Mouse (Mus musculus) heart, postnatal 10 days (tissue): ENCODE measurements at regions not wholly inside any gene's neighbourhood (a gene's known extent, or its start where the extent isn't known, plus 50 kb on each side); places are given as distances from the start of the nearest gene placed in this dataset.
"Not testable (repeated sequence)": the region's sequence is repeated elsewhere in the genome, so short reads cannot be mapped to it uniquely, and the experiment has no call there.

Source experiments
- DNase-seq, 2 experiments: peaks; one replicate each; pipeline ENCODE4 v3.0.0; 2021
- intact Hi-C: fragments of 180-260 bp; cut with DNase I; formaldehyde crosslinking; loops from one replicate; pipeline ENCODE4 v1.15.1; 2025

DNA sequence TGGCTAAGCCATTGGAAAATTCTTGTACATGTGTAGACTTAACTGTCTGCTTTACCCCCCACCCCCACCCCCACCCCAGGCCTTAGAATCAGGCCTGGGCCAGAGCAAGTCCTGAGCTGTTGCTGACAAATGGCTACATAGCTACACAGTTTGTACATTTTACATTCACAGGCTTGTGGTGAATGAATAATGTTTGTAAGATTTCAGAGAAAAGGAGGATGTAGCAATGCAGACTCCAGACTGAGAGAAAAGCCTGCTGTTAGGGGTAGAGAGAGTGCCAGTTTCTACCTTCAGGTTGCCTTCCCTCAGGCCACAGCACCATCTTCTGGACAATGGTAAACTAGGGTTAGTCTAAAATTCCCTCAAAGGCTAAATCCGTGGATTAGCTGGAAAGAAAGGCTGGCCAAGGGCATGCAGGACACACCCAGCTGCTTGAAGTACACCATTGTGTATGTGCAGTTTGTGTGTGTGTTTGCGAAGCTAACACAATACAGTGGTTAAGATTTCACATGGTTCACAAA, 94.5 kb upstream of the Zfp706 start:
- peak in 1 of 2 experiments; percentile 23 for DNase-seq
- intact Hi-C loops: loop anchor here (5.0 kb wide), 2 partner anchors 345 to 385 kb away; no protein-coding TSS in a partner anchor

GRCm38 (mm10) chr15:37101419-37101818, 93.8 kb upstream of the Zfp706 start:
- intact Hi-C loops: loop anchor here (5.0 kb wide), 2 partner anchors 344 to 384 kb away; no protein-coding TSS in a partner anchor
- DNase-seq: no peak

DNA sequence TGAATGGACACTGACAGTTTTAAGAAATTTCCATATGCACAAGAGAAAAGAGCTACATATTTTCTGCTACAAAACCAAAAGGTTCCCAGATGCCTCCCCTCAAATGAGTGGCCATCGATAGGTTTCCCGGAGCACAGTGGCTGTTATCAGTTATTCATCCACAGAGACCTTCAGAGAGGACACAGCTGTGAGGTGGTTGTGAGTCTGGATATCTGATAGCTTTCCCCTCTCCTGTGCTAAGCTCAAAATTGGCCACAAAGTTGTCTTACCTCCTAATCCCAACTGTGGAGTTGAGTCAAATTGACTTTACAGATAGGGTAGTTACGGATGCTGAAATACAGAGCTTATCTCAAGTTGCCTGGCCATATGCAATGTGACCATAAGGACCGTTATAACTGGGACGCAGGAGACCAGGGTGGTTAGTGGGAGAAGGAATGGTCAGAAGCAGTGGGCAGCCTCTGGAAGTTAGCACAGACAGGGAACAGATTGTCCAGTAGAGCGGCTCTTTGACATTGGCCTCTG, 93.3 kb upstream of the Zfp706 start:
- no peak for DNase-seq
- intact Hi-C loops: loop anchor here (5.0 kb wide), 2 partner anchors 344 to 384 kb away; no protein-coding TSS in a partner anchor

- intact Hi-C loops: loop anchor here (5.0 kb wide), 2 partner anchors 343 to 383 kb away; no protein-coding TSS in a partner anchor
- peak; percentile 44 to 55 for DNase-seq
These were observed 92.6 kb upstream of the Zfp706 start for GRCm38 (mm10) chr15:37099927-37100766.

- intact Hi-C loops: no loop called here
- DNase-seq: no peak
These were observed 91.6 kb upstream of the Zfp706 start for GRCm38 (mm10) chr15:37099176-37099575.

DNA sequence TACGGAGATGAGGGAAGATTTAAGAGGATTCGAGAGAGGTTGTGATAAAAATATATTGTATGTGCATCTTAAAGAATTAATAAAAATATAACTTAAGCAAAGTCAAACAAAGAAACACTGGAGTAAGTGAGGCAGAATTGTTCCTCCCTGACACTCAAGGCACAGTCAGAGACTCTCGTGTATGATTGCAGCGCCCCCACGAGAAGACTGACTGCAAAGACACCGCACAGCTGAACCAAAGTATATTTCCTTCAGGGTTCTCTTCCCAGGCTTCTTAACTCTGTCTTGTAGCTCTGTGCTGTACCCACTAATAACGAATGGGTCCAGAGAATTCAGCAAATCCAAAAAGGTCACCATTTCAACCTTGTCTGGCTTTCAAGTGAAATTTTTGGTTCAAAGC, 89.9 kb upstream of the Zfp706 start:
- DNase-seq: no peak
- intact Hi-C loops: no loop called here

- intact Hi-C loops, DNase-seq: not testable (repeated sequence)
These were observed 83.6 kb upstream of the Zfp706 start for GRCm38 (mm10) chr15:37091171-37091570.

- intact Hi-C loops: no loop called here
- no peak for DNase-seq
These were observed 76.2 kb upstream of the Zfp706 start for GRCm38 (mm10) chr15:37083726-37084125.

DNA sequence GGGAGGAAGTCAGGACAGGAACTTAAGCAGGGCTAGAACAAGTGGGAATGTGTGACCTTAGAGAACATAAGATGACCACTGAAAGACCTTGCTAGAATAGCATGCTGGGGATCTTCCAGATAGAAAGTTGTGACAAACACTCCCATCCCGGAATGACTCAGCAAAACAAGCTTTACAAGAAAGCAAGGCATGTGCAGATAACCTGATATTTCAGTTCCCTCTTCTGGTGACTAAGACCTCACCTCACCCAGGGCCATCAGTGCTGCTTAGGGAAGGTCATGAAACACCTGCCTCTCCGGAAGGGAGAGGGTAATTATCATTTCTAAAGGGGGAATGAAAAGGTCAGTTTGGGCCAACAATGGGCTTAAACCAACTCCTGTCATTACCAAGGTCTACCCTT, 74.3 kb upstream of the Zfp706 start:
- DNase-seq: no peak
- intact Hi-C loops: loop anchor here (1.0 kb wide), 1 partner anchor 10 kb away; no protein-coding TSS in a partner anchor

- intact Hi-C loops: loop anchor here (1.0 kb wide), 1 partner anchor 9 kb away; no protein-coding TSS in a partner anchor
- DNase-seq: no peak
These were observed 73.4 kb upstream of the Zfp706 start for GRCm38 (mm10) chr15:37080931-37081330.

DNA sequence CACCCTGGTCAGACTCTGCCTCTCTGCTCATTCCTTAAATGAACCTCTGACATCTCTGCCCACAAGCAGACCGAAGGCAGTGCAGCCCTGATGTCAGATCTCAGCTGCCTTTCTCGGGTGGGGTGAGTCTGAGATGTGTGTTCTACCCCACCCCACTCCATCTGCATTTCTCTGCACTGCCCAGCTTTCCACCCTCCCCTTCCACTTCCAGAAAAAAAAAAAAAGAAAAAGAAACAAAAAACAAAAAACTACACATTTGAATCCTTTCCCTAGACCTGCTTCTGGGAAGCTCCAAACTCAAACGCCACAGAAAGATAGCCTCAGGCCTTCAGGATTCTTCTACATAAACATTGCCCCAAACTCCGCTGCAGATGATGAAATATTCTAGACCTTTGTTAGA, 72.8 kb upstream of the Zfp706 start:
- DNase-seq: no peak

GRCm38 (mm10) chr15:37074207-37074606, 66.6 kb upstream of the Zfp706 start:
- intact Hi-C loops, DNase-seq: not testable (repeated sequence)

More for the DNA sequence above, 72.8 kb upstream of the Zfp706 start:
- intact Hi-C loops: no loop called here

DNA sequence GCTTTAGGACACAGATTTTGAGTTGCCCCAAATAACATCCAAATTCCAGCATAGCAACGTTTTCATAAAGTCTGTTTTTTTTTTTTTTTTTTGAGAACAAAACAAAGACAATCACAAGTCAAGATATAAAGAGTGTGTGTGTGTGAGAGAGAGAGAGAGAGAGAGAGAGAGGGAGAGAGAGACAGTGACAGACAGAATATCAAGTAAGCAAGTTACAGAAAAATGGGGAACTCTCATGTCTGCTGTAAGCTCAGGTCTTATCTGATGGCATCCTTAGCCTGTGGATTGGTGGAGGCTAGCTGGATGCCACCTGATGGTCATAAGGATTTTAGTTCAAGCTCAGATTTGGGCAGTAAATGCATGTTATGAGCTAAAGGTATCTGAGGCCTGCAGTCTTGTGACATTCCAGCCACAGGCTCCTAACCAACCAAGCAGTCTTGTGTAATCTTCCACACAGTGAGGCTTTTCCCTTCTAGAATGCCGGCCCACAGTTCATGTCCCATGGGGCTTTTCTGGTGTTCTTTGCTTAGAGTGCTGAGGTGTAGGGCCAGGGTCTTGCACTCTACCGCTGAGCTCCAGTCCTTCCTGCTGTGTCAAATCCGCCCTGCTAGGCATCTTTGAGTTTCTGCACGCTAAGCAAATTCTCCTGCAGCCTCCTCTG, 64.8 kb upstream of the Zfp706 start:
- no peak for DNase-seq
- intact Hi-C loops: loop anchor here (1.0 kb wide), 1 partner anchor 9 kb away; no protein-coding TSS in a partner anchor

DNA sequence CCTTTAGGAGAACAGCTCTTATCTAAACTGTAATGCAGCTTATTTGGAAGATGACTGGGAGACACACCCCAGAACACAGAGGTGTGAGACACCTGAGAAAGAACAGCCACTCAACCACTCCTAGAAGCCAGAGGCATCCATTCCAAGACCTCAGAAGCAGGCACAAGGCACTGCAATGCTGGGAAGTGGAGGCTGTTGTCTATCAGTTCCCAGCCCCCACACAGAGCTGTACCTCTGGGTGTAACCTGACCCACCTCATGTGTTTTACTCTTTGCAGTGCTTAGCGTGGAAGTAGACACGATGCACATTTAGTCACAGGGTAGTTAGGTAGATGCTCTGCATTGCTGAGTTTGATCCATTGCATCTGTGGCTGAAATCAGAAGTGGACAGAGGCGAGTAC, 62.6 kb upstream of the Zfp706 start:
- DNase-seq: no peak
- intact Hi-C loops: no loop called here

DNA sequence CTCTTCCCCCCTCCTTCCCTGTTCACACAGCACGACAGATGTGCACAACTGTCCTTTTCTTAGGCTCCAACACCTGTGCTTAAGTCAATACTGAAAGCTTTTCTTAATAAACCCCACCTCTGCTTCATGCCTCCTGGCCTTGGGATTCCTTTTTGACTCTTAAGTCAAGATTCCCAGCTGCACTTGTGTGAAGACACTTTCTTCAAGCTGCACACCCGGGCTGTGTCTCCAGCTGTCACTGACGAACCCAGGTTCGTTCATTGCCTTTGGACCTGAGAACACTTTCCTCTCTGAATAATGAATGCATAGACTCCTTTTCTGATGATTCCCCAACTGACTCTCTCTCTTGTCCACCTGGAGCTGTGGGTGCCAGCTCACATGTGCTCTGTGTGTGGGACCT, 59.8 kb upstream of the Zfp706 start:
- no peak for DNase-seq
- intact Hi-C loops: no loop called here

DNA sequence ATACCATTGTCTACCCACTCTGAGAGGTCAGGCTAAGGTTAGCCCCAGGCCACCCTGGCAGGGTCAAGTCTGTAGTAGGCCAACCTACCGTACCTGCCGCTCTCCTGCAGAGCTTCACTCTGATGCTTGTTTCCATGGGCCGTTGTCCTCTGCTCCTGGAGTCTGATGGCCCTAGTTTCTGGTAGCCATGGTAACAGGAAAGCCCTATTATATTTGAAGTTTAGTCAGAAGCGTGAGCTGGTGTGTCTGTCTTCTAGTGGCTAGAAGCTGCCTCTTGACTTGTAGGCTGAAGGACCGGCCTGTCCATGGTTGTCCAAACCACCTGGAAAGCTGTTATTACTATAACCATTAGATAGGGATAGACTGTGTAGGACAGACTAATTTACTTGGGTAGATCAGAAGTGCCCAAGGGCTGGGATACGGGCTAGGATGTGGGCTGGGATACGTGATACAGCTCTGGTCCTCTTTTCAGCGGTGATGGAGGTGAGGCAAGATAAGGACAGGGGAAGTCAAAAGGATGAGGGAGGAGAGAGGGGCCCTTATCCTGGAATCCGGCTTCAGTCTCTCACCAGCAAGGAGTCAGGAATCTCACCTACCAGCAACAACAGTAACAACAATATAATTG, 58.5 kb upstream of the Zfp706 start:
- intact Hi-C loops: no loop called here
- DNase-seq: no peak

DNA sequence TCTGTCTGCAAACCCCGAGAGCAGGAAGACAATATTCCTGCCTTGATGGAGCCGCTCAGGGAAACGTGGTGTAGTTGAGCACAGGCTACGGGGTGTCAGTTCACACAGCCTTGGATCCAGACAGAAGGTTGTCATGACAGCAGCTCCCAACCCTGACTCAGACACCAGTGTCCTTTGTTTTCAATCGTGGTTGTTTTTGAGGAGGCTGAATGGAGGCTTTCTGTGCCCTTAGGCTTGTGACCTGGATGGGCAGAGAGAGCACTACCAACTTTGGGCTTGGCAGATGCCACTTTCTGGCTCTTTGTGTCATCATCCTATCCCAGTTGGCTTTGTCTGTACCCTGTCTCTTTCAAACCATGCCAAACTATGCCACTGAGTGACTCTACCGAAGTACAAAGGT, 57.8 kb upstream of the Zfp706 start:
- DNase-seq: no peak
- intact Hi-C loops: no loop called here

DNA sequence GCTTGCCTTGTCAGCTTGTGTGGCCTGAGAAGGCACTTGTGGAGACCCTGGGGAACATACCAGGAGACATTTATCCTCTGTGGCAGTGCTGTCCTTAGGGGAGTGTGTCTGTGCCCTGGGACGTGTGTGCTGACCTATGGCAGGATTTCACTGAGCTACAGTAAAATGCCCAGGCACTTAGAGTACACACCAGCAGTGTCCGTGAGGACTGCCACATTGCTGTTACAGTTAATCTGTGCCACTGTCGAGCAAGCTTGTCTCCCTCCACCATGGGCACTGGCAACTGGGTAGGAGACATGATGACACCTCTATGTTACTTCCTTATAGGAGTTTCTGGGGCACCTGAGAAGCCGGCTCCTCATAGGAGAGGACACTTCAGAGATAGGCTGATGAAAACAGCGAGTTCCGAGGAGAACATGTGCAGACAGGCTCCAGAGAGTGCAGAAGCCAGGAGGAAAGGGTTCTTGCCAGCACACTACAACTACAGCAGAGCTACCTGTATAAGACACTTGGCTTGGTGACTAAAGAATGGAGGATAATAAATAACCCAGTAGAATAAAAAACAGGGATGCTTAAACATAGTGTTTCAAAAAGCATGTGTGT, 56.3 kb upstream of the Zfp706 start:
- intact Hi-C loops: no loop called here

DNA sequence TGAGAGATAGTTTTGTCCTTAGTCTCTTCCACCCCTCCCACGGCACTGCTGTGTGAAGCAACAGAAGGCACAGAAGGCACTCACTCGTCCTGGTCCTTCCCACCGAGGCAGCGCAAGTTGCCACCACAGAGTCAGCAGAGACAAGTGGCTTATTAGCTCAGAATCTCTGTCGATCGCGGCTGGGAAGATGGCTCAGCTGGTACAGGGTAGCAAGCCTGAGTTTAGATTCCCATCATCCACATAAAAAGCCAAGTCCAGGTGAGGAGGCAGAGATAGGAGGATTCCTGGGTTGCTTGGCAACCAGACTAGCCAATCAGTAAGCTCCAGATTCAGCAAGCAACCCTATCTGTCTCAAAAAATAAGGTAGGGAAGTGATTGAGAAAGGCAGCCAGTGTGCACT, 55.0 kb upstream of the Zfp706 start:
- intact Hi-C loops: no loop called here
- no peak for DNase-seq

More for the DNA sequence above, 56.3 kb upstream of the Zfp706 start:
- no peak for DNase-seq

GRCm38 (mm10) chr15:37061501-37061900, 53.9 kb upstream of the Zfp706 start:
- intact Hi-C loops: no loop called here
- no peak for DNase-seq
